Mouse (Mus musculus) left cerebral cortex, postnatal 10 days (tissue): ENCODE results near the gene Acadl. TPM values are rescaled to one million over a fixed set of nuclear protein-coding genes. Genes with fewer than 3 reads are reported as not detected.
A peak's percentile ranks its signal among the peaks of the same experiment; 100 is the strongest.

Experiments
- DNase-seq, 2 experiments: peaks; one replicate each; pipeline ENCODE4 v3.0.0; 2021 to 2022; ENCODE audit warnings: low spot score in 2 of 2, mixed read lengths in 1 of 2; ENCODE audit errors: extremely low spot score in 1 of 2
- intact Hi-C: fragments of 180-260 bp; cut with DNase I; formaldehyde crosslinking; loops from one replicate; pipeline ENCODE4 v1.15.1; 2025
- total RNA-seq, 2 experiments: library from RNA; stranded (reverse); gene quantifications; 2 replicates each; pipeline ENCODE4 v1.2.3; 2021

Gene Acadl
- total RNA-seq: 10 to 100 TPM; 28.5 to 29.4 TPM

DNA sequence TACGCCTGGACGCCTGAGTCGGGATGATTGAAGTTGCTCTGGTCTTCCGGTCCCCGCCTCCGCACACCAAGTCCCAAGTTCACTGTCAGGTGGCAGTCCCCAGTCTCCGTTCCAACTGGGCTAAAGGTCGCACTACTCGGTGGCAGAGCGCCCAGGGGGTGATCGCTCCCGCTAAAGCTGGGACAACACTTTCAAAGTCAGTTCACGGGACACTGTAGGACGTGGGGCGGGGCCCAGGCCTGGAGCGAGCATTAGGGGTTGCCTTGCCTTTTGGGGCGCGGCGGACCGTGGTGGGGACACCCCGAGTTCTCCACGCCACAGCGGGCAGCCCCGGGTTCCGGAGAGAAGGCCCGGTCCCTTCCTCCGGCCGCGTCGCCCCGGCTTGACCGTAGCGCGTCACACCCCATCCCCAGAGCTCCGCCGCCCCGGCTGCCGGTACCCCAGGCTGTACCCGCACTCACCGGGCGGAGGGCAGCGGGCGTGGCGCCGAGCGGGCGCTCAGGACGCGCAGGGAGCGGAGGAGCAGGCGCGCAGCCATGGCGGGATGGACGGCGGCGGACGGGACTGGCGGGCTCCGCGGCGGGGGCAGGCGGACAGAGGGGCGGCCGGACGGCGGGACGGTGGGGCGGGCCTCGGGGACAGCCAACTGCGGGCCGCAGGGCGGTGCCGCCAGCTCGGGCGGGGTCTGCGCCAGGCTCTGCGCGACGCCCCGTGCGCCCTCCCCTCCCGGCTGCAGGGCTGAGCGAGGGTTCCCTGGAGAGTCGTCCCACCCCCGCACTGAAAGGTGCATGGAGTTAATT lies at the start of gene Acadl:
TSS of gene Acadl (minus strand) at position 566 of the 800 bp plus-strand sequence.
- intact Hi-C loops: no loop called here
- DNase-seq: peak; percentile 68 to 91

DNA sequence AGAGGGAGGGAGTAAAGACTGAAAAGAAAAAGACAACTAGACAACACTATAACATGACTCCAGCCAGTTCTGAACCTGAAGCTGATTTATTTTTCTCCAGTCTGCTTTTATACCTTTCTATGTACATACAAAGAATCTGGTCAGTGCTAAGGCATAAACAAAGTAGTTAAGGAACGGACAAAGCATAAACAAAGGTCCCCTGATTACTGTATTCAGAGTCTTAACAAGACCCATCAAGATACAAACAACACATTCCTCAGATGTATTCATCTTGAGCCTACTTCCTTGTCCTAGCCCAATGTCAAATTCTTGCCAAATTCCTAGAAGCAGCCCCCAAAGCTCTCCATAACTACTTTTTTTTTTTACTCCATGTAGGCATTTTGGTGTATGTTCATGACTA lies 49.2 kb upstream of the Acadl start:
- no peak for DNase-seq
- intact Hi-C loops: no loop called here

DNA sequence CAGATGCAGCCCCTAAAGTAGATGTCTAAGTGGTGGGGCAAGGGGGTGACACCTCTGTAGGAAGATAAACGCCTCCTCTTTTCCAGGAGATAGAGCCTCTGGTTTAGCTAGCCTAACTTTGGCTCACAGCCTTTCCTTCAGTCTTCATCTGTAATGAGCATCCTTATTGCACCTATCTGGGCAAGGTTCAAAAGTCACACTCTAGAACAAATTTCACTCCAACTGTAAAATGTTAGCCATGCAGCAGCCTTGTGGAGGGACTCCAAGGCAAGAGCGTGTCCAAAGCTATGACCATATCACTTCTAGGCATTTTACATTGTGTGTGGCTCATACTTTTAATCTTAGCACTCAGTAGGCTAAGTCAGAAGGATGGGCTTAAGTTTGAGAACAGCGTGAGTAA lies 39.5 kb upstream of the Acadl start:
- intact Hi-C loops: no loop called here
- DNase-seq: no peak

- DNase-seq: no peak
- intact Hi-C loops: no loop called here
These were observed 37.9 kb upstream of the Acadl start for GRCm38 (mm10) chr1:66900946-66901345.

- intact Hi-C loops: no loop called here
- DNase-seq: no peak
These were observed 35.2 kb upstream of the Acadl start for GRCm38 (mm10) chr1:66898261-66898660.

- intact Hi-C loops: no loop called here
- no peak for DNase-seq
These were observed 33.5 kb upstream of the Acadl start for GRCm38 (mm10) chr1:66896556-66896955.

- peak in 1 of 2 experiments; percentile 23 for DNase-seq
- intact Hi-C loops: no loop called here
These were observed 33.0 kb upstream of the Acadl start for GRCm38 (mm10) chr1:66896125-66896524.

DNA sequence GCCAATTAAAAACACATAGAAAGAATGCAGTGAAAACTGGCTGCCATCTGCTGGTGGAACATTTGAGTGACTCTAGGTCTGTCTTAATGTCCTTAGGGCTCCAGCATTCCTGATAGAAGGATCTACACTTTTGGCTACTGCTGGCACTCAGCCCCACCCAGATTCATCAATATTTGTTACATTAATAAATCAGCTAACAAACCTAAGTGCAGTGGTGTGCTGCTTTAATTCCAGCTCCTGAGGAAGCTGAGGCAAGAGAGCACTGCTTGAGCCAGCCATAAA lies 32.7 kb upstream of the Acadl start:
- DNase-seq: peak; percentile 52 to 61
- intact Hi-C loops: loop anchor here (2.0 kb wide), 1 partner anchor 97 kb away; no protein-coding TSS in a partner anchor

- no peak for DNase-seq
- intact Hi-C loops: loop anchor here (2.0 kb wide), 1 partner anchor 98 kb away; no protein-coding TSS in a partner anchor
These were observed 32.2 kb upstream of the Acadl start for GRCm38 (mm10) chr1:66895093-66895836.

- intact Hi-C loops: no loop called here
- no peak for DNase-seq
These were observed 24.1 kb upstream of the Acadl start for GRCm38 (mm10) chr1:66887175-66887574.

DNA sequence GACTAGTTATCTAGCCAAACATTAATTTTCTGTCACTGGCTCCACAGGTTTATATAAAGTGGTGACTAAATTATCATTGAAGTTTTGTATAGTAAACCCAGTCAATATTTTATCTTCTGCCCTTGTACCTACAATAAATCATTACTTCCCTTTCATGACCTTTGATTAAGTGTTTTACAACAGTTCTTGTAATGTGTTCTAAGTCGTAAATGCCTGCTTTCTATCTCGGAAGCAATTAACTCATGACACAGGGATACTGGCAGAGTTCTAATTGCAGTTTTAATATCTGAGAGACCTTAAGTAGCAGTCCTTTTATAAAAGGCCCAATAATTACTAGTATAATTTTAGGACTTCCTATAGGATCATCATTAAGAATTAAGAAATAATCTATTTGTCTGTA lies 17.1 kb upstream of the Acadl start:
- intact Hi-C loops: no loop called here
- no peak for DNase-seq

DNA sequence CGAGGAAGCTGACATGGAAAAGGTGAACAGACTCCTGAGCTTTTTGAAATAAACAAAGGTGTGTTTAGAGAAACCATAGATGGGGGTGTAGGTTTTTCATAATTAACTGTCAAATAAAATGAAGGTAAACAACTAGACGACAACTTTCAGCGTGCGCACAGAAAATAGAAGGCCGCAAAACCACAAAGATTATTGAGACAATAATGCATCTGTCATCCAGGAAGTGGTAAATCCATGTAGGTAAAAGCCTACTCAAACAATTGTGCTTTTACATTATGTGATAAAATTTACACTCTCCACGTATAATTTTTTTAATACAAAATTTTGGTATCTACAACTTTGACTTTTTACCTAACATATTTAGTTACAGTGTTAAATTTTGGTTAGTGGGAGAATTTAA lies 11.7 kb upstream of the Acadl start:
- DNase-seq: no peak
- intact Hi-C loops: no loop called here

DNA sequence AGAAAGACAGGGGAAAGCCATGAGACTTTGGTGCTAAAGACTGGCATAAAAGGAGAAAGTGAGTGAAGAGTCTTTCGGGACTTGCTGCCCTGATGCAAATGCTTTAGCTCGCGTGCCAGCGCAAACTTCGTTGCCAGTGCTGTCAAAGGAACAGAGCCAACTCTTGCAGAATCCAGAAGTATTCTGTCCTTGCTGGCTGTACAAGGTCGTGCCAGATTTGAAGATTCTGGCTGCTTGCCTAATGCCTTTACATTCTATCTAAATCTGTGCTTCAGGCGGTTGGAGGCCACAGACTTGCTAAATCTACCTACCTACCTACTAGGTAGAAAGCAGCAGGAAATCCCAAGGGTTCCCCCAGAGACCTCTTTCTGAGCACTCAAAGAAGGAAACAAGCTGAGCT lies 8.5 kb upstream of the Acadl start:
- DNase-seq: no peak
- intact Hi-C loops: no loop called here

DNA sequence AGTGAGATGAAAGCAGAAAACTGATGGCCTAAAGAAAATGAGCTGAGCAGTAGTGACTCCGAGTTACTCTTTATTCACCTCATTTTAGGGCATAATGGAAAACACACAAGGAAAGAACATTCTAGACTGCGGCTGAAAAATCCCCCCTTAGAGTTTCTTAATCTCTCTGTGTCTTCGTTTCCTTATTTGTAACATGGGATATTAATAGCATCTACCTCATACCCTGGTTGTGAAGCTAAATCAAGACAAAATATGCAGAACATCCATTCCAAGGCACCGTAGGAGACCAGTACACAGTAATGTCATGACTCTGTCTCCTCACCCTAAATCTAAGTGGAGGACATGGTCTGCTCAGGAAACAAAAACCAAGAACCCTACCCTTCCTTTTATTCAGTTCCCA lies 2.6 kb upstream of the Acadl start:
- no peak for DNase-seq
- intact Hi-C loops: no loop called here

DNA sequence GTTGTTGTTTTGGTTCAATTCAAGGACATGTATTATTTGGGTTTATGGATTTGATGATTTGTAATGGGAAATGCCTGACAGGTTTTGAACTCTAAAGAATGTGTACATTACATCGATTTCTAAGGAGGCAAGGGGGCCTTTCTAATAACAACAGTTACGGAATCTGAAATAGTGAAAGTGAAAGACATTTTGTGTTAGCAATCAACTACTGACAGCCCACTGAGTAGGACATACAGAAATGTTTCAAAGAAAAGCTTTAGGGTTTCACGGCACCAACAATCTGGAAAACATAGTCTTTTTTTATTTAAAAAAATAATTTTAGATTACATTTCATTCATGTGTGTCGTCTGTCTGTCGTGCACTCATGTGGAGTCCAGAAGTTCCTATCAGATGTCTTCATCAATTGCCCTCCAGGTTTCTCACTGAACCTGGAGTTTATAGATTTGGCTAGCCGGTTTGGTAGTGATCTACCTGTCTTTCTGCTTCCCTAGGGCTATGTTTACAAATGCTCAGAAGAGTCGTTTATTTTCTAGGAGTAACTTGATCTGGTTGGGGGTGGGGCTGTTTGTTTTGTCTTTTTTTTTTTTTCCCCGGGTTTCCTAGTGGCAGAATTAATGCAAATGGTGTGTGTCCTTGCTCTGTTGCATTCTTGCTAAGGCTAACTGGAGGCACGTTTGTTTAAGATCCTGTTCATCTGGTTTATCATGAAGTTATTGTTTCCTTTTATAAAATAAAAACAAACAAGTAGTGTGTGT lies 841 bp upstream of the Acadl start:
- no peak for DNase-seq
- intact Hi-C loops: no loop called here

DNA sequence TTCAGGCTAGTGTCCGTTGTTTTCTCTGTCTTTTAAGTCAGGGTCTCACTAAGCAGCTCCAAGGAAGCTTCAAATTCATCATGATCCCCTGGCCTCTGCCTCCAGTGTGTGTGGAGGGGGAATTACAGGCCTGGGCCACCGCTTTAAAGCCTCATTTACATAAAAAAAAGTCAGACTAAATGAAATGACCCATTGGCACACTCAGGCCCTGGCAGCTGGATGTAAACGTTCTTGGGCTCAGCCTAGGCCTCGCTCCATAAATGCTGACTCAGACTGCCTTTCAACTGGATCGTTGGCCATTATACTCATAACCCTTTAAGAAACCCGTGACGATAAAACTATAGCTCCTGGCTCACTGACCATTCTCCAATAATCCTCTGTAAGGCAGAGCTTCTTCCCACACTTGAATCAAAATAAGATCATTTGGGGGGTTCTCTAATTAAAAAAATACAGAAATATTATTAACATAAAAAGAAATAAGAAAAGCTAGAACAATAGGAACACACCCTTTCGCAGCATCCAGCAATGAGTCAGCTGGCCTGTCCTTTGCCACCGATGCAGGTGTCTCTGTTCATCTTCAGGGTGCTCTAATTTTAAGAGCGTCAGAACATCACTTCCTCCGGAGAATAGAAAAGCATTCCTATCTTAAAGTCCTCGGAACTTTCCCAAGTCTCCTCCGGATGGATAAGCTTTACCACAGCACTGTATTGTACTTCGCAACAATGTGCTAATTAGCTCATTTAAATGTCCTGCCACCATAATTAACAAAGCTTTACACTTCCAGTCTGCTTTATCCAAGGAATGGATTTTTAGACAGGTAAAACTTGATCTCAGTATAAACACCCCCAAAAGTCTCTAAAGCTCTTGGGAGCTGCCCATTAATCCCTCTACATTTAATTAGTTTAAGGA lies 1.1 kb downstream of the Acadl start:
- intact Hi-C loops: no loop called here
- DNase-seq: no peak

DNA sequence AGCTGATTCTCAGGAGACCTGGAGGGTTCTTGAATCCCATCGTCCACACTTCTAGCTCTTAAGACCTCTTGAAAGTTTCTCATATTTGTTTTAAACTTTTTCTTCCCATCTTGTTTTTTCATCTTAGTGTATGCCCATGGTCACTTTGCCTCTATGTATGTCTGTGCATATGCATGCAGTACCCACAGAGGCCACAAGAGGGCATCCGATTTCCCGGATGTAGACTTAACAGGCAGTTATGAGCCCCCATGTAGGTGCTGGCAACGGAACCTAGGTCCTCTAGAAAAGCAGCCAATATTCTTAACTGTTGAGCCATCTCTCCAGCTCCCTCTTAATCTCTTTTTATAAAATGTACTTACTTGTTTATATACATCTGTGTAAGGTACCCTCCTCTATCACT lies 15.6 kb downstream of the Acadl start:
- DNase-seq: no peak
- intact Hi-C loops: no loop called here

DNA sequence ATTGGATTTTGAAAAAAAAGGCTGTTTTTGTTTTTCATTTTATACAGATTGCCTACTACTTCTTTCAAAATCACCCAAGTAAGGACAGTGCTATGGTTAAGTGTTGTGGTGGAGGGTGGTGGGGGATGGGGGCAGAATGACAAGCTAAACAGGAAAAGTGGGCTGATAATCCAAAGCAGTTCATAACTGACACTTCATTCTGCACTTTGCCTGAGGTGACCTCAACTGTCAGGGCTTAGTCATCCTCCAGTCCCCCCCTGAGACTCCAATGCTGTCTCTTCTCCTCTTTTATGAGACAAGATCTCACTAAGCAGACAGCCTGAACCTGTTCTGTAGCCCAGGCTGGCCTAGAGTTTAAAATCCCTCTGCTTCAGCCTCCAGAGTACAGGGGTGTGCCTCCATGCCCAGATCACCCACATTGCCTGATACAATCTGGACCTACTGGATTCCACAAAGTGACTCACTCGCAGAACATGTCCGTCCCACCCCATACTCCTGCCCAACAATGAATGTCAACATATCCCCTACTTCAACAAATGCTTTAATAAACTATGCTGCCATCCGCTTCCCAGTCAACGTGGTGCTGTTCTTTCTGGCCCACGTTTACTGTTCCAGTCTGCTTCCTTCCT lies 17.3 kb downstream of the Acadl start:
- DNase-seq: no peak
- intact Hi-C loops: no loop called here
